Mouse (Mus musculus) ES-Bruce4 (cell line): ENCODE measurements at regions not wholly inside any gene's neighbourhood (a gene's known extent, or its start where the extent isn't known, plus 50 kb on each side); places are given as distances from the start of the nearest gene placed in this dataset.

Source experiments
- CTCF ChIP-seq: IDR thresholded peaks from one replicate; pipeline ENCODE4 v1.8.1; 2011; ENCODE audit warnings: low read depth, low read length
- EP300 ChIP-seq: IDR thresholded peaks from 2 replicates; pipeline ENCODE4 v1.6.1; 2011; ENCODE audit warnings: low read depth, low read length; ENCODE audit not compliant: insufficient read depth
- POLR2A ChIP-seq: IDR thresholded peaks from one replicate; pipeline ENCODE4 v1.8.1; 2011; ENCODE audit warnings: low read length; ENCODE audit not compliant: insufficient read depth

GRCm38 (mm10) chr3:37788366-37788765 lies 64.1 kb upstream of the Gm5148 start:
- TF ChIP-seq POLR2A (no peak), CTCF (no peak), EP300 (no peak)
